Mouse (Mus musculus): ENCODE measurements at regions not wholly inside any gene's neighbourhood (a gene's known extent, or its start where the extent isn't known, plus 50 kb on each side); places are given as distances from the start of the nearest gene placed in this dataset.

DNA sequence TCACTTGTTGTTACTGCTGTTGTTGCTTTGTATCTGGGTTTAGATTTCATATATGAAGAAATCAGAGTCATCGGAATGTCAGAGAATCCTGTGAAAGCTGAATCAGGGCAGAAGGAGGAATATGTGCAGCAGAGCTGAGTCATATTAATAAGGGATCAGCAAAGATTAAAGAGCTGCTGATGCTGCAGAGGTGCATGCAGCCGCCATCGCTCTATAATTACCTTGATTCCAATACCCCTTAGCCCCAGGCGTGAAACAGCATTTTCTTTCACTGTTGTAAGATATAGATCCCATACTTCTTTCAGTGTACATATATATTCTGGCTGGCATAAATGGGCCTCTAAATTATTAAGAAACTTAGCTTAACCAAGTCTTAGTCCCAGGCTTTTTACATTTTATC is 51.1 kb upstream of the Dpyd start:
- TF ChIP-seq CTCF (IDR thresholded peaks at IDR 0.05; ENCODE audit: low read depth, low read length) (no peak), POLR2A (IDR thresholded peaks at IDR 0.05; ENCODE audit: extremely low read depth, insufficient read depth, low read length) (no peak)

Measured in liver, adult 2 months (tissue).